Mouse (Mus musculus): ENCODE measurements around the gene Tbc1d10c.

GRCm38 (mm10) chr19:4232651-4233050, 41.6 kb upstream of the Tbc1d10c start:
- TF ChIP-seq POLR2A (IDR thresholded peaks at IDR 0.05; ENCODE audit: low read depth, low read length) (no peak), CTCF (IDR thresholded peaks at IDR 0.05; ENCODE audit: extremely low read depth, insufficient read length, insufficient replicate concordance, low read depth, low read length) (no peak)
